Mouse (Mus musculus): Measurements from ENCODE around the gene Pald1. TPM values are rescaled to one million over a fixed set of nuclear protein-coding genes. Genes with fewer than 3 reads are reported as not detected.
A peak's percentile ranks its signal among the peaks of the same experiment; 100 is the strongest.

The Pald1 gene
- total RNA-seq, 4 experiments from 2014 or later: 12.8 to 22.5 (median 17.9) TPM

DNA sequence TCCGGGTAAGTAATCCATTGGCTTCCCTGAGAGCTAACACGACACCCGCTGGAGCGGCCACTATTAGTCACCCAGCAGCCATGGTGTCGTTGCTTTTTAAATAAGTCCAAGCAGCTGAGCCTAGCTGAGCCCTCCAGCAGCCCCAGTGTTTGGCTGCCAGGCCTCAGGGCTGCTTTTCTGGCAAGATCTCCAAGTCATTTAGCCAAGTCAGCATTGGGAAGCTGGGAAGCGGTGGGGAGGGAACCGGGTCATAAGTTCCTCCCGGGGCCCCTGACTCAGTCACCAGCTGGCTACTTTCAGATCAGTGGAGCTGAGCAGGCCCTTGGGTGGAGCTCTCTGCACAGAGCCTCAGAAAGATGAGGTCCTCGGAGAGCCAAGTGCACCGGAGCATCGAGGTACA lies 98.1 kb downstream of the Pald1 start:
- DNase-seq (ENCODE audit: low spot score in 2 of 2): no peak

DNA sequence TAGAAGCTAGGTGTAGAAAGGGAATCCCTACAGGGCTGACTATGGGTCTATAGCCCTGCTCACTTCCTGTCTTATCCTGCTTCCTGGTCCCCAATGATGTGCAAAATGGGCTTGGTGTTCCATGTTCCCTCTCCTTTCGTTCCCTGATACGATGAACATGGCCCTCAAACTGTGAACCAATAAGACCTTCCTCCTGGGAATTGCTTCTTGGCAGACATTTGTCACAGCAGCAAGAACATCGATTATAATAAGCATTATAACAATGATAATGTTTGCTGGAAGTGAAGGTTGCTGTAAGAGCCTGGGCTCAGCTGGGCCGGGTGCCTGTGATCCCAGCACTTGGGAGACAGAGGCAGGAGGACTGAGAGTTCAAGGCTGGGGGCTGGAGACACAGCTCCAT lies 99.0 kb downstream of the Pald1 start:
- DNase-seq (ENCODE audit: low spot score in 2 of 2): no peak

DNA sequence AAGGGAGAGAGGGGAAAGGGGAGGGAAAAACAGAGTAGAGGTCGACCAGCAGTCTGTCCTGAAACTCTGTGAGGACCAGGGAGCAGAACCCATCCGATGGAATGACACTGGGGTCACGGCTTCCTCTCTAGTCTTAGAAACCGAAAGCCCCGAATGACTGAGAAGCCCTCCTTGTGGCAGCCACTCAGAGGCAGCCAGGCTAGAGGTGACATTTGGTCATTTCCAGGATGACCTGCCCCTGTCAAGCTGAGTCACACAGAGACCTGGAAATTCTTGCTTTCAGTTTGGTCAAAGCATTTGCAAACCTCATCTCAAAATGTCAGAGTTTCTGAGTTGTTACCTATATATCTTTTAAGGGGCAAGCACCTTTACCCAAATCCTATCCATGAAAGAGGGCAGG lies 102.2 kb downstream of the Pald1 start:
- DNase-seq (ENCODE audit: low spot score in 2 of 2): no peak

DNA sequence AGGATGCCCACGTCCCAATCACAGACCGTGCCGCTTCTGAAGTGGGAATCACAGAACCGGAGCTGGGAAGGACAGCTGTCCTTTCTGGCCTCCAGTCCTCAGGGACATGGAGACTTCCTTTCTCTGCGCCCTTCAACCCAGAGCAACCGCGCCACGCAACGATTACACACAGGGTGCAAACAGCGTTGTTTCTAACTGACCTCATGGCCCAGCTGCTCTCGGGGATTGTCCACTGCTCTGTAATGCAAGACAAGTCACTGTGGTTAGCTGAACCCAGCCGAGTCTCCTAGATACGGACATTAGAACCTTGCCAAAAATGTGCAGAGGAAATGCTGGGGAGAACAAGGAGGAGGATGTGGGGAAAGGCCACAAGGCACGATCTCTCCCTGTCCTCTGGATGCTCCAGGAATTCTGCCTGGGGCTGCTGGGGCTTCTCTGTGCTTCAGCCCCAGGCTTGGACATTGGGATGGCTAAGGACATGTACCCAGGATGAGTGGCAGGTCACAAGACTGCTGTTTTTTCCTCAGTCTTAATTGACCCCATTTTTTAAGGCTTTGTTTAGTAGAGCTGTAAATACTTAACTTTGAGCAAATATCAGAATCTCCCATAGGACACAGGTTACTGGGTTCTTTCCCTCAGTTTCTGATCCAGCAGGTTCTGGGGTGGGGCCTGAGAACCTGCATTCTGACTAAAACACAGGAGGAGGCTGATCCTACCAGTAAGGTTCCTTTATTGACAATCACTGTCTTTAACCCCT lies 105.2 kb downstream of the Pald1 start:
- no peak for DNase-seq (ENCODE audit: low spot score in 2 of 2)

DNA sequence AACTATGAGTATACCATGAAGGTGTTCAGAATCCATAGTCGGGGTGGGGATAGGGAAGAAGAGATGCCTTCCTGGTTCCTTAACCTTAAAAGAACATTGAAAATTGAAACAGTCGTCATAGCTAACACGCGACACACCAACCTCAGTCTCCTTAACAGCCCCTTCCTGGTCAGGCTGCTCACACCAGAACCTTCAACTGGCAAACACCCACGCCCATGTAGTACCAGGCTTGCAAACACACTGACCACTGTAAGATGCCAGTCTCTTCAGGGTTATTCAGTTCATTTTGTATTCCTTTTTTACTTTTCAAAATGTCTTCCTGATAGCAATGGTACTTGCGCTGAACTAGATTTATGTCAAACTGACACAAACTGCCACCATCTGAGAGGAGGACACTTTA lies 106.3 kb downstream of the Pald1 start:
- DNase-seq (ENCODE audit: low spot score in 2 of 2): no peak

DNA sequence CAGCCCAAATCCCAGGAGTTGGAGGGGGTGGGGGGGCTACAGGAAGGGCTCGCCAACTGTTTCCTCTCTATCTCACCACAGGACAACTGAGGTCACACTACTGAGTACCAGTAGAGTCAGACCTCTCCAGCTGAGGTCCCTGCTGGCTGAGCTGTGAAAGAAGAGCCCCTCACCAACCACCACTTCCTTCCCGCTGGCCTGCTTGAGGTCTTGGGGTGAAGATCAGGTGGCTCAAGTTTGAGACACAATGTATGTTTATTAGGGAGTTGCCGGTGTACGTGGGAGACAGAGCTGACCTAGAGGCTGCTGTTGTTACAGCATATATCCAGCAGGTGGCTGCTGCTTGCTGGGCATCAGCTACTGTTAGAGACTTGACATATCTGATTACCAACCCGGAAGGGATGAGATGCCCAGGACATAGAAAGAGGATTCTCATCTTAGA lies 107.6 kb downstream of the Pald1 start:
- no peak for DNase-seq (ENCODE audit: low spot score in 2 of 2)

DNA sequence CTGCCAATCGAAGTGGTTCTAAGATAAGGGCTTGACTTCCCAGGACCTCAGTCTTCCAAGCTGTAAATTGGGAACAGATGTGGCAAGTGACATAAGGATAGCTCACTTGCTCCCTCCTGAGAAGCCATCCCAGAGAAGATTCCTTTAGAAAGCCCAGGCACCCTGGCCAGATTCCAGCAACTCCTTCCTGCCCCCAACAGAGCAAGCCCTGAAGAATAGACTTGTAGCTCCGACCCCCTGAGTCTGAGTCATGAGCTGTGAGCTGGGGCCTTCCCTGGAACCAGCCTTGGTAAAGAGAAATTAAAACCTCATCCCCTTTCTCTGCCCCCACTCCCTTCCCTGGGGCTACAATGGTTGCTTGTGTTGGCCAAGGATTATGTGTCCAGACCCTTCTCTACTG lies 108.8 kb downstream of the Pald1 start:
- no peak for DNase-seq (ENCODE audit: low spot score in 2 of 2)

DNA sequence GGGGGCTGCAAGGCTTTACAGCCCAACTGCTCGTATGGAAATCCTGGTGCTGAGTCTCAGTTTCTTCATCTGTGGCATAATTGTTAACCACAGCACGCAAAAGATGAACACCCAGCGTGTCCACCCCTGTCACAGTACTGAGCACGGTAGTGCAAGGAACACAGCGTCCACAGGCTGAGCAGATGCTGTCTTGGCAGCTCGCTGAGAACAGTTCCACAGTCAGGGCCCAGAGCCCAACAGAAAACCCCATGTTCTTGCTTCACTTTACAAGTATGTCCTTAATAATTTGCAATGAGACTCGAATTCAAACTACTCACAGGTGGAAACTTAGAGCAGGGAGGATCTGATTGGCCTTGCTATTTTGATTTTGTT lies 109.5 kb downstream of the Pald1 start:
- peak in 1 of 2 experiments; percentile 52 for DNase-seq (ENCODE audit: low spot score in 2 of 2)

DNA sequence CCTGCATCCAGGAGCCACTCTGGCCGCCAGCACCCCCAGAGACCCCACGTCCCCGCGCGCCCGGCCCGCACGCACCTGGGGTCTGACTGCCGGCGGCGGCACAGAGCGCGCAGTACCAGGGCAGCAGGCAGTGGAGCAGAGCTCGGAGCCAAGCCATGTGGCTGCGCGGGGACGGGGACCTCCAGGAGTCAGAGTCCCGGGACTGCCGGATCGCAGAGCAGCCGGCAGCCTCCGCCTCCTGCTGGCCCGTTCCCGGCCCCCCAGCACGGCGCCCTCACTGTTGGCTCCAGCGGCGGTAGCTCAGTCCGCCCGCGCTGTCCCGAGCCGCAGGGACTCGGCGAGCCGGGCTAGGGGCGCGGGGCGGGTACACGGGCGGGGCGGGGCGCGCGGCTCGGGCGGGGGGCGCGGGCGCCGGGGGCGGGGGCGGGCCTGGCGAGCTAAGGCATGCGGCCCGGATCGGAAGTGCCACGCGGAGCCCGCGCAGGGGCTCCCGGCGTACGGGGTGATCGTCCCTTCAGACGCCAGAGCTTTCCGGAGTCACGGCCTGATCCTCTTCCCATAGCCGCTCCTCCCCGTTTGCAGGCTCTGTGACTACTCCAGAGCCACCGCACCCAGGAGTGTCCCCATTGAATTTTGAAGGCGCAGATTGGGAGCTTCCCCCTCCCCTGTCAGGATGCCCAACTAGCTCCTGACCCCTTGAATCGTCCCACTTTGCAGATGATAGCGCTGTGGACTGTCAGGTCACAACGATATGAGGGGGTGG lies 110.1 kb downstream of the Pald1 start, which contains the start of gene Adamts14:
Gene Adamts14, minus strand, starts transcription at position 358 of the 763 bp plus-strand sequence.
- DNase-seq (ENCODE audit: low spot score in 2 of 2): no peak

DNA sequence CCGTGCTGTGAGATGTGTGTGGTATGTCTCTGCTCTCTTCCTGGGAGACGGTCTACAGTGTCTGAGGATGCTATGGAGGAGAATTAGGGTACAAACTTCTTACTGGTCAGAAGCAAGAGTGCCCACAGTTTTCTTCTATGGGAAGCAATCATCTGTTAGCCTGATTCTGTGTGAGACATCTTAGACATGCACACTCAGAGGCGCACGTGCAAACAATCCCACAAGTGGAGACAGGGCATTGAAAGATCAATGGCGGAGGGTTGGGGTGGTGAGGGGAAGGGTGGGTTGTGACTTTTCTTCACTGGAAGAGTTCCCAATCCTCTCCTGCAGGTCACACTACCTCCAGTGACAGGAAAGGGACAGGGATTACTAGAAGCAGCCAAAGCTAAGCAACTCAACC lies 110.7 kb downstream of the Pald1 start:
- DNase-seq (ENCODE audit: low spot score in 2 of 2): no peak

DNA sequence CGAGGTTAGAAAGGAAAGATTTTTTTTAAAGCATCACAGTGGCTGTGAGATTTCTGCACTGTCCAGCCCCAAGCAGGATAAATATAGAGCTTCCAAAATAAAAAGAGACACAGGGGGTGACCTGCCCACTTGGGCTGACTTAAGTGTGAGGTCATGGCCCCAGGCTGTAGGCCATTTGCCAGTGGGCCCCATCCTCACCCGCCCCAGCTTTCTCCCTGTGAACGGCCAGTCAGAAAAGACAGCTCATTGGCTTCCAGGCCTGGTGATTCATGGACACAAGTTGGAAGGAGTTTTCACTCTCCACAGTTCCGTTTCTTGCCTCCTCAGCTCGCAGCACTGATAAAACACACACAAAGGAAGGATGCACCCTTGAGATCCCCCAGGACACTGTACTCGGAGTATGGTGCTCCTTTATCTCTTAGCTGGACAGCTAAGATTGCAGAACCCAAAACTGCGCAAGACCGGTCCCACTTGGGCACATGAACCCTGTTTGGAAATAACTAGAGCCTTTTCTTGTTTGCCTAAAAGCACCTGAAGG lies 111.2 kb downstream of the Pald1 start:
- DNase-seq (ENCODE audit: low spot score in 2 of 2): no peak

Other genes starting within 250 kb of the Pald1 start
- 10 to 100 TPM; 26.6 to 45.7 (median 33.5) TPM for gene Sgpl1, start 235.8 kb downstream of the Pald1 start, total RNA-seq (2022)
- 1 to 10 TPM; 6.5 to 9.7 (median 9.6) TPM for gene Tbata, start 211.6 kb downstream of the Pald1 start, total RNA-seq (2022)
- 1 to 10 TPM; 1.5 to 2.0 (median 1.8) TPM for gene Adamts14, start 110.1 kb downstream of the Pald1 start, total RNA-seq (2022)
- not detected for gene Prf1, start 85.7 kb downstream of the Pald1 start, total RNA-seq (2022)
- gene Nodal, start 34.4 kb upstream of the Pald1 start, total RNA-seq (2022): under 1 TPM in 3 of 4 experiments, not detected in 1; 0.22 to 0.30 (median 0.25) TPM
- gene Eif4ebp2, start 69.1 kb upstream of the Pald1 start, total RNA-seq (2022): 10 to 100 TPM; 43.0 to 55.3 (median 48.6) TPM
- 10 to 100 TPM; 17.9 to 23.7 (median 22.3) TPM for gene Lrrc20, start 92.3 kb upstream of the Pald1 start, total RNA-seq (2022)
- gene Npffr1, start 212.0 kb upstream of the Pald1 start, total RNA-seq (2022): 1 to 10 TPM; 3.4 to 4.2 (median 3.6) TPM